Comparison of ENCODE assay signal across 8 mouse cellular contexts in the genomic region with DNA sequence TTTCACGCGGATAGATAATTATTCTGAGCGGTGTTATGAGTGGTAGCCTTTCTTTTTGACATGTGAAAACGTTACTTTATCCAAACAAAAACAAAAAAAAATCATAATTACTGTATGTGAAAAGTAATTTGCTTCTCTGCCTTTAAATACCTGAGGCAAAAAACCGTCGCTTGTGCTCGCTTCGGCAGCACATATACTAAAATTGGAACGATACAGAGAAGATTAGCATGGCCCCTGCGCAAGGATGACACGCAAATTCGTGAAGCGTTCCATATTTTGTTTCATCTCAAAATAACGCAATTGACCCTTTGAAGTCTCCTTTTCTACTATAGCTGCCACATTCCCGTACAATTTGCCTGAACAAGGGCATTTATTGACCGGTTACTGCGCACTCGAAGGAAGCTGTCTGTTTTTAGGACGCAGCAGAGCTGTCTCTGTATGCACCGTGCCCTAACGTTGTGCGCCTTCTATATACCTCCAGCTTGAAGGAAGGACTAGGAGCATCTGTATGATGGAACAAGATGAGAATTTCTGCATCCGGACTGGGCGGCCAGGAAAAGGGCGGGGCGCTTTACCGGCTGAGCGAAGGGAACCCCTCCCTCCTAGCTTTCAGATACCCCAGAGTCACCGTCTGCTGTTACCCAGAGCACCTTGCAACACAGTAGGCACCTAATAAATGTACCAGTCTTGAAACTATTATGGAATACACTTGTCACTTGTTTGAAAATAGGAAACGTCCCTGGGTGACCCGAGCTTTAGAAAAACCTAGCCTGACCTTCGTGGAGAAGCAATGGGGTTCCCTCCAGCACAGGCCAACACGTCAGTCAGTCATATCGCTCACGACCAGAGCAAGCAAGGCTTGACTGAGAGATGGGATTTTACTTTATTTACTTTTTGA. TPM values are rescaled to one million over a fixed set of nuclear protein-coding genes. Genes with fewer than 3 reads are reported as not detected.
A peak's percentile ranks its signal among the peaks of the same experiment; 100 is the strongest.
DNase-seq lines count a peak whose midpoint lies in the region; ATAC-seq and TF ChIP-seq lines count a peak whose summit lies in the region.

No protein-coding gene starts in this region.

- H3K36me3 ChIP-seq in embryonic facial prominence, embryonic 14.5 days (ENCODE audit: control insufficient read depth, insufficient read depth, low read length) = peaks cover 2% of the 10 kb centered on the region; the same call in 1 of the 2 replicates
- H3K36me3 ChIP-seq in heart, embryonic 12.5 days = peaks cover 10% of the 10 kb centered on the region
- 0 out of 2 replicates have a peak, but pooled peaks cover 2% of the 10 kb centered on the region for H3K36me3 ChIP-seq in kidney, postnatal 0 days (ENCODE audit: insufficient read depth, low read length)
- H3K36me3 ChIP-seq in liver, adult 2 months (ENCODE audit: control insufficient read depth, insufficient read depth, low read length) = no peaks in the 10 kb centered on the region
- H3K36me3 ChIP-seq in stomach, embryonic 15.5 days = peaks cover 4% of the 10 kb centered on the region; the same call in 1 of the 2 replicates

- H3K4me2 ChIP-seq in embryonic facial prominence, embryonic 14.5 days (ENCODE audit: low read depth, low read length) = peak overlapping the region; percentile 97
- H3K4me2 ChIP-seq in heart, embryonic 12.5 days = peak overlapping the region; percentile 90
- peak overlapping the region; percentile 87 for H3K4me2 ChIP-seq in kidney, postnatal 0 days (ENCODE audit: low read length)
- H3K4me2 ChIP-seq in stomach, embryonic 15.5 days = peak overlapping the region; percentile 85

- peak; percentile 82 for DNase-seq in 3T3-L1 (ENCODE audit: low read depth, low spot score)
- peak; percentile 63 for DNase-seq in embryonic facial prominence, embryonic 14.5 days (ENCODE audit: low spot score)
- peak; percentile 76 for DNase-seq in kidney, postnatal 0 days (ENCODE audit: low spot score)
- DNase-seq in liver, adult 2 months (ENCODE audit: extremely low read depth, low read depth, low spot score) = peak; percentile 75

- peaks cover 24% of the 10 kb centered on the region; the same call in 1 of the 2 replicates for H3K79me2 ChIP-seq in liver, adult 2 months (ENCODE audit: control insufficient read depth, insufficient read depth, low read length)

- H3K9ac ChIP-seq in embryonic facial prominence, embryonic 14.5 days (ENCODE audit: low read depth, low read length) = peak overlapping the region; percentile 87
- H3K9ac ChIP-seq in heart, embryonic 12.5 days = peak overlapping the region; percentile 97
- peak overlapping the region; percentile 69 for H3K9ac ChIP-seq in kidney, postnatal 0 days (ENCODE audit: low read depth, low read length)
- H3K9ac ChIP-seq in liver, adult 2 months (ENCODE audit: low read depth, low read length) = peak overlapping the region; percentile 63
- H3K9ac ChIP-seq in stomach, embryonic 15.5 days = peak overlapping the region; percentile 55

- ATAC-seq in activated CD4-positive, CD25-positive, alpha-beta regulatory T cell, adult 4 months = peak; percentile 6
- no peak for ATAC-seq in embryonic facial prominence, embryonic 14.5 days (ENCODE audit: low read depth)
- 0 out of 2 replicates have a peak, but pooled peaks have one; percentile 5 for ATAC-seq in heart, embryonic 12.5 days (ENCODE audit: insufficient number of reproducible peaks, low FRiP score)
- ATAC-seq in kidney, postnatal 0 days (replicated peaks; ENCODE audit: low FRiP score, low read depth) = no peak
- peak; percentile 2; the same call in 1 of the 2 replicates for ATAC-seq in monocyte, adult 5-6 weeks (replicated peaks; ENCODE audit: insufficient number of reproducible peaks, low FRiP score, low TSS enrichment, poor library complexity, severe bottlenecking)
- no peak for ATAC-seq in stomach, embryonic 15.5 days (ENCODE audit: insufficient read depth, low FRiP score, low read depth)

- no peaks in the 10 kb centered on the region for H3K9me3 ChIP-seq in embryonic facial prominence, embryonic 14.5 days (ENCODE audit: control insufficient read depth, low read length)
- no peaks in the 10 kb centered on the region for H3K9me3 ChIP-seq in heart, embryonic 12.5 days (replicated peaks)
- no peaks in the 10 kb centered on the region for H3K9me3 ChIP-seq in kidney, postnatal 0 days (replicated peaks; ENCODE audit: low read length)
- no peaks in the 10 kb centered on the region for H3K9me3 ChIP-seq in stomach, embryonic 15.5 days

- no peaks in the 10 kb centered on the region for H3K27me3 ChIP-seq in embryonic facial prominence, embryonic 14.5 days (replicated peaks; ENCODE audit: control insufficient read depth, insufficient read depth, low read length)
- no peaks in the 10 kb centered on the region for H3K27me3 ChIP-seq in heart, embryonic 12.5 days (replicated peaks)
- H3K27me3 ChIP-seq in kidney, postnatal 0 days (ENCODE audit: insufficient read depth, low read length) = no peaks in the 10 kb centered on the region
- 0 out of 2 replicates have a peak, but pooled peaks cover 2% of the 10 kb centered on the region for H3K27me3 ChIP-seq in liver, adult 2 months (ENCODE audit: control insufficient read depth, insufficient read depth, low read length)
- H3K27me3 ChIP-seq in stomach, embryonic 15.5 days (replicated peaks) = no peaks in the 10 kb centered on the region

- no peak for TF ChIP-seq CTCF in kidney, postnatal 0 days (IDR thresholded peaks at IDR 0.05; ENCODE audit: low read depth)
- TF ChIP-seq CTCF in liver, adult 2 months (IDR thresholded peaks at IDR 0.05; ENCODE audit: low read depth, low read length) = no peak

- H3K27ac ChIP-seq in embryonic facial prominence, embryonic 14.5 days (replicated peaks; ENCODE audit: low read depth, low read length) = peak overlapping the region; percentile 99
- H3K27ac ChIP-seq in heart, embryonic 12.5 days (ENCODE audit: poor library complexity, severe bottlenecking) = peak overlapping the region; percentile 94
- H3K27ac ChIP-seq in kidney, postnatal 0 days = peak overlapping the region; percentile 98
- H3K27ac ChIP-seq in liver, adult 2 months (replicated peaks; ENCODE audit: insufficient read depth, low read depth, low read length) = peak overlapping the region; percentile 72
- peak overlapping the region; percentile 99 for H3K27ac ChIP-seq in stomach, embryonic 15.5 days

- WGBS in embryonic facial prominence, embryonic 14.5 days = 2% methylated on average over 35 of the region's 35 CpGs
- 4% methylated on average over 35 of the region's 35 CpGs for WGBS in heart, embryonic 12.5 days
- WGBS in kidney, postnatal 0 days = 2% methylated on average over 35 of the region's 35 CpGs
- WGBS in liver, adult 2 months = 5% methylated on average over 35 of the region's 35 CpGs
- 2% methylated on average over 35 of the region's 35 CpGs for WGBS in stomach, embryonic 15.5 days

- peak overlapping the region; percentile 74 for H3K4me3 ChIP-seq in embryonic facial prominence, embryonic 14.5 days (ENCODE audit: low read depth, low read length)
- H3K4me3 ChIP-seq in heart, embryonic 12.5 days = peak overlapping the region; percentile 82
- H3K4me3 ChIP-seq in kidney, postnatal 0 days (replicated peaks; ENCODE audit: low read depth, low read length) = peak overlapping the region; percentile 63
- peak overlapping the region; percentile 45 for H3K4me3 ChIP-seq in liver, adult 2 months (ENCODE audit: insufficient read depth, low read depth, low read length)
- H3K4me3 ChIP-seq in stomach, embryonic 15.5 days (replicated peaks) = peak overlapping the region; percentile 73

- peaks cover 43% of the 10 kb centered on the region for H3K4me1 ChIP-seq in embryonic facial prominence, embryonic 14.5 days (ENCODE audit: control insufficient read depth, insufficient read depth, low read length)
- peaks cover 67% of the 10 kb centered on the region for H3K4me1 ChIP-seq in heart, embryonic 12.5 days (replicated peaks)
- H3K4me1 ChIP-seq in kidney, postnatal 0 days (replicated peaks; ENCODE audit: insufficient read depth, low read length) = peaks cover 41% of the 10 kb centered on the region
- peaks cover 21% of the 10 kb centered on the region for H3K4me1 ChIP-seq in liver, adult 2 months (ENCODE audit: control insufficient read depth, insufficient read depth, low read length)
- peaks cover 49% of the 10 kb centered on the region for H3K4me1 ChIP-seq in stomach, embryonic 15.5 days

- no peak for TF ChIP-seq POLR2A in liver, adult 2 months (IDR thresholded peaks at IDR 0.05; ENCODE audit: extremely low read depth, insufficient read depth, low read length)

RNA-seq across cellular contexts. Expression of a gene that starts 1.5 kb away (rescaled TPM):
- 1 to 10 TPM; 1.9 to 3.8 TPM for polyA plus RNA-seq in activated CD4-positive, CD25-positive, alpha-beta regulatory T cell, adult 4 months (2017; shearing (Covaris generic))
- polyA plus RNA-seq in embryonic facial prominence, embryonic 14.5 days (2014; fragmentation: Nextera tagmentation; extraction: Ambion mirVana) = 20.6 and 22.3 TPM in 2 replicates
- polyA plus RNA-seq in heart, embryonic 12.5 days (2016; fragmentation: Nextera tagmentation; extraction: Ambion mirVana) = 20.8 and 20.9 TPM in 2 replicates
- 23.7 and 26.6 TPM in 2 replicates for polyA plus RNA-seq in kidney, postnatal 0 days (2015; fragmentation: Nextera tagmentation; extraction: Ambion mirVana)
- 35.7 and 51.7 TPM in 2 replicates for total RNA-seq in liver, adult 2 months (2014; rRNA removed)
- polyA plus RNA-seq in liver, adult 2 months (2012; rRNA removed) = 223 and 259 TPM in 2 replicates
- 49.0 to 80.6 TPM (median 59.1 TPM) in 3 replicates for total RNA-seq in monocyte, adult 5-6 weeks (2017)
- polyA plus RNA-seq in stomach, embryonic 15.5 days (2015; fragmentation: Nextera tagmentation; extraction: Ambion mirVana) = 20.6 and 21.3 TPM in 2 replicates

RNA-seq across cellular contexts. Expression of a gene that starts 2.8 kb away (rescaled TPM):
- 100 to 1,000 TPM; 828 to 877 TPM for polyA plus RNA-seq in activated CD4-positive, CD25-positive, alpha-beta regulatory T cell, adult 4 months (2017; shearing (Covaris generic))
- polyA plus RNA-seq in embryonic facial prominence, embryonic 14.5 days (2014; fragmentation: Nextera tagmentation; extraction: Ambion mirVana) = 293 and 304 TPM in 2 replicates
- 302 and 307 TPM in 2 replicates for polyA plus RNA-seq in heart, embryonic 12.5 days (2016; fragmentation: Nextera tagmentation; extraction: Ambion mirVana)
- polyA plus RNA-seq in kidney, postnatal 0 days (2015; fragmentation: Nextera tagmentation; extraction: Ambion mirVana) = 221 and 261 TPM in 2 replicates
- 5.2 and 6.4 TPM in 2 replicates for total RNA-seq in liver, adult 2 months (2014; rRNA removed)
- polyA plus RNA-seq in liver, adult 2 months (2012; rRNA removed) = 6.9 and 9.8 TPM in 2 replicates
- total RNA-seq in monocyte, adult 5-6 weeks (2017) = 210 to 295 TPM (median 228 TPM) in 3 replicates
- polyA plus RNA-seq in stomach, embryonic 15.5 days (2015; fragmentation: Nextera tagmentation; extraction: Ambion mirVana) = 274 and 279 TPM in 2 replicates

RNA-seq across cellular contexts. Expression of a gene that starts 10.7 kb away (rescaled TPM):
- 10 to 100 TPM; 13.2 to 17.0 TPM for polyA plus RNA-seq in activated CD4-positive, CD25-positive, alpha-beta regulatory T cell, adult 4 months (2017; shearing (Covaris generic))
- polyA plus RNA-seq in embryonic facial prominence, embryonic 14.5 days (2014; fragmentation: Nextera tagmentation; extraction: Ambion mirVana) = 2.5 and 2.8 TPM in 2 replicates
- polyA plus RNA-seq in heart, embryonic 12.5 days (2016; fragmentation: Nextera tagmentation; extraction: Ambion mirVana) = 4.5 and 5.1 TPM in 2 replicates
- 2.4 and 2.6 TPM in 2 replicates for polyA plus RNA-seq in kidney, postnatal 0 days (2015; fragmentation: Nextera tagmentation; extraction: Ambion mirVana)
- 1.4 and 1.9 TPM in 2 replicates for total RNA-seq in liver, adult 2 months (2014; rRNA removed)
- 3.2 and 3.4 TPM in 2 replicates for polyA plus RNA-seq in liver, adult 2 months (2012; rRNA removed)
- total RNA-seq in monocyte, adult 5-6 weeks (2017) = 33.6 to 53.0 TPM (median 45.9 TPM) in 3 replicates
- 4.2 and 4.8 TPM in 2 replicates for polyA plus RNA-seq in stomach, embryonic 15.5 days (2015; fragmentation: Nextera tagmentation; extraction: Ambion mirVana)

RNA-seq across cellular contexts. Expression of a gene that starts 15.1 kb away (rescaled TPM):
- not detected for polyA plus RNA-seq in activated CD4-positive, CD25-positive, alpha-beta regulatory T cell, adult 4 months (2017; shearing (Covaris generic))
- 0.37 and 0.56 TPM in 2 replicates for polyA plus RNA-seq in embryonic facial prominence, embryonic 14.5 days (2014; fragmentation: Nextera tagmentation; extraction: Ambion mirVana)
- 0.12 and 0.29 TPM in 2 replicates for polyA plus RNA-seq in heart, embryonic 12.5 days (2016; fragmentation: Nextera tagmentation; extraction: Ambion mirVana)
- 0.17 and 0.20 TPM in 2 replicates for polyA plus RNA-seq in kidney, postnatal 0 days (2015; fragmentation: Nextera tagmentation; extraction: Ambion mirVana)
- 0.18 TPM in 1 of 2 replicates, not detected in the other for total RNA-seq in liver, adult 2 months (2014; rRNA removed)
- polyA plus RNA-seq in liver, adult 2 months (2012; rRNA removed) = 0.45 TPM in 2 replicates
- total RNA-seq in monocyte, adult 5-6 weeks (2017) = not detected in 3 replicates
- polyA plus RNA-seq in stomach, embryonic 15.5 days (2015; fragmentation: Nextera tagmentation; extraction: Ambion mirVana) = 0.27 and 0.34 TPM in 2 replicates

RNA-seq across cellular contexts. Expression of a gene that starts 25.6 kb away (rescaled TPM):
- 10 to 100 TPM; 63.9 to 70.0 TPM for polyA plus RNA-seq in activated CD4-positive, CD25-positive, alpha-beta regulatory T cell, adult 4 months (2017; shearing (Covaris generic))
- 97.4 and 100 TPM in 2 replicates for polyA plus RNA-seq in embryonic facial prominence, embryonic 14.5 days (2014; fragmentation: Nextera tagmentation; extraction: Ambion mirVana)
- polyA plus RNA-seq in heart, embryonic 12.5 days (2016; fragmentation: Nextera tagmentation; extraction: Ambion mirVana) = 78.8 and 89.6 TPM in 2 replicates
- 78.9 and 81.9 TPM in 2 replicates for polyA plus RNA-seq in kidney, postnatal 0 days (2015; fragmentation: Nextera tagmentation; extraction: Ambion mirVana)
- 24.8 TPM in 2 replicates for total RNA-seq in liver, adult 2 months (2014; rRNA removed)
- 59.8 and 63.3 TPM in 2 replicates for polyA plus RNA-seq in liver, adult 2 months (2012; rRNA removed)
- total RNA-seq in monocyte, adult 5-6 weeks (2017) = 7.8 to 14.2 TPM (median 8.8 TPM) in 3 replicates
- 86.0 and 86.2 TPM in 2 replicates for polyA plus RNA-seq in stomach, embryonic 15.5 days (2015; fragmentation: Nextera tagmentation; extraction: Ambion mirVana)

Comparison
In these comparisons a context has a peak if more than half of its experiments do, and no peak if none do; other contexts are left out.
1. ATAC-seq: peak in activated CD4-positive, CD25-positive, alpha-beta regulatory T cell, adult 4 months (single experiment), heart, embryonic 12.5 days (single experiment) and monocyte, adult 5-6 weeks (single experiment); none in embryonic facial prominence, embryonic 14.5 days (single experiment), kidney, postnatal 0 days (single experiment) and stomach, embryonic 15.5 days (single experiment).
2. RNA of a gene that starts 2.8 kb away (polyA plus RNA-seq): 828 to 877 TPM in activated CD4-positive, CD25-positive, alpha-beta regulatory T cell, adult 4 months, 302 to 307 TPM in heart, embryonic 12.5 days, 293 to 304 TPM in embryonic facial prominence, embryonic 14.5 days, 274 to 279 TPM in stomach, embryonic 15.5 days and 221 to 261 TPM in kidney, postnatal 0 days; 6.9 to 9.8 TPM in liver, adult 2 months; every median in the first group is over 10 times any median in the second.
3. Peak in every context shown above with its lines, with median percentiles within 50 percentile points of each other: DNase-seq, H3K27ac ChIP-seq, H3K4me2 ChIP-seq, H3K4me3 ChIP-seq and H3K9ac ChIP-seq.